Mouse (Mus musculus) megakaryocyte, embryonic 14.5 days (primary cell): ENCODE results near the gene Foxo3.

ENCODE experiments used
- FLI1 ChIP-seq: IDR thresholded peaks from 2 replicates; pipeline ENCODE4 v1.6.1; 2012; ENCODE audit warnings: low read length, inconsistent platforms, mixed read lengths
- GATA1 ChIP-seq: IDR thresholded peaks from 3 replicates; pipeline ENCODE4 v1.6.1; 2012; ENCODE audit warnings: mixed read lengths, low read length, inconsistent platforms, borderline replicate concordance

GRCm38 (mm10) chr10:42202561-42202960, 74.0 kb downstream of the Foxo3 start:
- no peak for TF ChIP-seq FLI1
- no peak for TF ChIP-seq GATA1
